Mouse (Mus musculus) MEL (cell line): ENCODE data around the gene Erbb4. TPM values are rescaled to one million over a fixed set of nuclear protein-coding genes. Genes with fewer than 3 reads are reported as not detected.

Source experiments
- DNase-seq: peaks from one replicate; pipeline ENCODE4 v3.0.0; 2011; ENCODE audit warnings: low read depth, low spot score
- H3K27ac ChIP-seq: 2 replicates; pipeline ENCODE4 v1.5.1; 2012; ENCODE audit warnings: low read depth, mild to moderate bottlenecking, control low read depth, low read length, moderate library complexity; ENCODE audit not compliant: control insufficient read depth
- H3K27me3 ChIP-seq, 2 experiments: fragments of 150-350 bp in 1 of 2; sonication (generic) in 1 of 2; 2 replicates each; pipeline ENCODE4 v1.6.1; 2012; ENCODE audit warnings: low read length in 2 of 2, mild to moderate bottlenecking in 2 of 2, improper control_type of control experiment in 1 of 2, moderate library complexity in 1 of 2; ENCODE audit not compliant: insufficient read depth in 2 of 2, control insufficient read depth in 1 of 2
- H3K36me3 ChIP-seq, 2 experiments: 2 replicates each; pipeline ENCODE4 v1.6.1; 2012 to 2014; ENCODE audit warnings: low read length in 2 of 2, improper control_type of control experiment in 1 of 2, inconsistent platforms in 1 of 2, mild to moderate bottlenecking in 1 of 2; ENCODE audit not compliant: insufficient read depth in 2 of 2, control insufficient read depth in 1 of 2
- H3K4me1 ChIP-seq, 2 experiments: fragments of 150-350 bp in 1 of 2; sonication (generic) in 1 of 2; 2 replicates each; pipeline ENCODE4 v1.6.1; 2012; ENCODE audit warnings: low read length in 2 of 2, improper control_type of control experiment in 1 of 2, mild to moderate bottlenecking in 1 of 2; ENCODE audit not compliant: insufficient read depth in 2 of 2, control insufficient read depth in 1 of 2
- H3K4me3 ChIP-seq, 2 experiments: fragments of 150-350 bp in 1 of 2; sonication (generic) in 1 of 2; 2 replicates each; pipeline ENCODE4 v1.5.1; 2012; ENCODE audit warnings: low read depth in 2 of 2, low read length in 2 of 2, mild to moderate bottlenecking in 2 of 2, moderate library complexity in 2 of 2, control low read depth in 1 of 2, improper control_type of control experiment in 1 of 2; ENCODE audit not compliant: control insufficient read depth in 1 of 2, insufficient read depth in 1 of 2
- H3K79me2 ChIP-seq: 2 replicates; pipeline ENCODE4 v1.6.1; 2012; ENCODE audit warnings: mild to moderate bottlenecking, low read length, moderate library complexity; ENCODE audit not compliant: control insufficient read depth, poor library complexity, insufficient read depth
- H3K9ac ChIP-seq: 2 replicates; pipeline ENCODE4 v1.6.1; 2012; ENCODE audit warnings: low read depth, mild to moderate bottlenecking, control low read depth, low read length, moderate library complexity; ENCODE audit not compliant: control insufficient read depth, poor library complexity, severe bottlenecking
- H3K9me3 ChIP-seq: fragments of 150-350 bp; sonication (generic); replicated peaks from 2 replicates; pipeline ENCODE4 v1.6.1; 2012; ENCODE audit warnings: mild to moderate bottlenecking, low read length, improper control_type of control experiment, moderate library complexity; ENCODE audit not compliant: insufficient read depth
- BHLHE40 ChIP-seq: IDR thresholded peaks from 2 replicates; pipeline ENCODE4 v1.6.1; 2012; ENCODE audit warnings: low read depth, mild to moderate bottlenecking, inconsistent platforms, low read length, improper control_type of control experiment, borderline replicate concordance
- CHD1 ChIP-seq: IDR thresholded peaks from 2 replicates; pipeline ENCODE4 v1.6.1; 2012; ENCODE audit warnings: low read depth, mild to moderate bottlenecking, inconsistent platforms, low read length, improper control_type of control experiment
- CHD2 ChIP-seq: IDR thresholded peaks from 2 replicates; pipeline ENCODE4 v1.6.1; 2011; ENCODE audit warnings: low read length, improper control_type of control experiment
- E2F4 ChIP-seq: IDR thresholded peaks from 2 replicates; pipeline ENCODE4 v1.6.1; 2011; ENCODE audit warnings: low read depth, low read length, improper control_type of control experiment, borderline replicate concordance
- ELF1 ChIP-seq: IDR thresholded peaks from 2 replicates; pipeline ENCODE4 v1.6.1; 2014; ENCODE audit warnings: low read depth, mild to moderate bottlenecking, inconsistent platforms, low read length, improper control_type of control experiment, moderate library complexity
- EP300 ChIP-seq, 2 experiments: IDR thresholded peaks; 2 replicates each; pipeline ENCODE4 v1.6.1; 2011; ENCODE audit warnings: improper control_type of control experiment in 2 of 2, low read length in 2 of 2, low read depth in 1 of 2, mild to moderate bottlenecking in 1 of 2
- ETS1 ChIP-seq: IDR thresholded peaks from 2 replicates; pipeline ENCODE4 v1.6.1; 2012; ENCODE audit warnings: low read depth, mild to moderate bottlenecking, inconsistent platforms, low read length, improper control_type of control experiment, moderate library complexity
- MAFK ChIP-seq: IDR thresholded peaks from 2 replicates; pipeline ENCODE4 v1.6.1; 2011; ENCODE audit warnings: low read depth, mild to moderate bottlenecking, low read length, improper control_type of control experiment, borderline replicate concordance
- MEF2A ChIP-seq: IDR thresholded peaks from 2 replicates; pipeline ENCODE4 v1.6.1; 2014; ENCODE audit warnings: low read depth, mild to moderate bottlenecking, inconsistent platforms, low read length, improper control_type of control experiment; ENCODE audit not compliant: poor library complexity, insufficient replicate concordance, severe bottlenecking; ENCODE audit errors: extremely low read depth
- MYB ChIP-seq: IDR thresholded peaks from 2 replicates; pipeline ENCODE4 v1.6.1; 2011; ENCODE audit warnings: mild to moderate bottlenecking, low read depth, low read length, improper control_type of control experiment
- NELFE ChIP-seq: IDR thresholded peaks from 2 replicates; pipeline ENCODE4 v1.6.1; 2011; ENCODE audit warnings: low read depth, low read length, improper control_type of control experiment
- RAD21 ChIP-seq: IDR thresholded peaks from 2 replicates; pipeline ENCODE4 v1.6.1; 2011; ENCODE audit warnings: mild to moderate bottlenecking, low read depth, low read length, improper control_type of control experiment
- RCOR1 ChIP-seq: IDR thresholded peaks from 2 replicates; pipeline ENCODE4 v1.6.1; 2012; ENCODE audit warnings: low read depth, mild to moderate bottlenecking, inconsistent platforms, low read length, improper control_type of control experiment
- SIN3A ChIP-seq: IDR thresholded peaks from 2 replicates; pipeline ENCODE4 v1.6.1; 2012; ENCODE audit warnings: low read length, improper control_type of control experiment, inconsistent platforms
- USF2 ChIP-seq, 2 experiments: IDR thresholded peaks; 2 replicates each; pipeline ENCODE4 v1.6.1; 2011 to 2012; ENCODE audit warnings: improper control_type of control experiment in 2 of 2, low read length in 2 of 2, borderline replicate concordance in 1 of 2, inconsistent platforms in 1 of 2, low read depth in 1 of 2, mild to moderate bottlenecking in 1 of 2; ENCODE audit not compliant: insufficient read depth in 1 of 2
- ZC3H11A ChIP-seq: IDR thresholded peaks from 2 replicates; pipeline ENCODE4 v1.6.1; 2012; ENCODE audit warnings: low read depth, mild to moderate bottlenecking, inconsistent platforms, low read length, improper control_type of control experiment
- ZNF384 ChIP-seq: IDR thresholded peaks from 2 replicates; pipeline ENCODE4 v1.6.1; 2012; ENCODE audit warnings: low read depth, mild to moderate bottlenecking, inconsistent platforms, low read length, improper control_type of control experiment
- polyA plus RNA-seq, 2 experiments: library from polyadenylated mRNA; stranded (reverse) in 1 of 2; unstranded in 1 of 2; fragments of >175 nt in 1 of 2; fragments of >200 nt in 1 of 2; gene quantifications; 2 replicates each; pipeline versions ENCODE4 v1.2.1 to v1.2.4; 2012; ENCODE audit warnings: low replicate concordance in 2 of 2, low read depth in 1 of 2; ENCODE audit not compliant: insufficient read length in 2 of 2, insufficient read depth in 1 of 2, missing spikeins in 1 of 2
- total RNA-seq: library from RNA; depleted of rRNA; stranded (reverse); fragments of 300-350 nt; gene quantifications from 2 replicates; pipeline ENCODE4 v1.2.3, GENCODE M21; 2012

Erbb4 gene
- total and polyA plus RNA-seq, 3 experiments = not detected

GRCm38 (mm10) chr1:68049856-68050255, 1058.0 kb downstream of the Erbb4 start:
- DNase-seq = no peak
- Histone ChIP-seq H3K36me3 (no peaks in the 10 kb centered on the region), H3K4me3 (no peak overlapping the region), H3K4me1 (no peaks in the 10 kb centered on the region), H3K27ac (no peak overlapping the region), H3K79me2 (no peaks in the 10 kb centered on the region), H3K9me3 (no peaks in the 10 kb centered on the region), H3K27me3 (no peaks in the 10 kb centered on the region), H3K9ac (no peak overlapping the region)
- TF ChIP-seq BHLHE40 = no peak
- no peak for TF ChIP-seq EP300 (IDR thresholded peaks at IDR 0.05; ENCODE audit: low read depth in 1 of 2, low read length in 2 of 2)
- no peak for TF ChIP-seq MYB
- TF ChIP-seq USF2 (IDR thresholded peaks at IDR 0.05; ENCODE audit: borderline replicate concordance in 1 of 2, insufficient read depth in 1 of 2, low read depth in 1 of 2, low read length in 2 of 2) = no peak
- TF ChIP-seq CHD2 = no peak
- TF ChIP-seq E2F4 = no peak
- TF ChIP-seq SIN3A = no peak
- no peak for TF ChIP-seq RCOR1
- no peak for TF ChIP-seq NELFE
- no peak for TF ChIP-seq ZC3H11A
- TF ChIP-seq ETS1 = no peak

GRCm38 (mm10) chr1:68047139-68047538, 1060.7 kb downstream of the Erbb4 start:
- Histone ChIP-seq H3K79me2 (no peaks in the 10 kb centered on the region), H3K27me3 (no peaks in the 10 kb centered on the region), H3K36me3 (no peaks in the 10 kb centered on the region), H3K4me1 (no peaks in the 10 kb centered on the region), H3K27ac (no peak overlapping the region), H3K9me3 (no peaks in the 10 kb centered on the region), H3K9ac (no peak overlapping the region), H3K4me3 (no peak overlapping the region)
- DNase-seq = no peak
- no peak for TF ChIP-seq RAD21
- no peak for TF ChIP-seq MAFK
- no peak for TF ChIP-seq ELF1
- TF ChIP-seq MEF2A = no peak
- no peak for TF ChIP-seq CHD1
- TF ChIP-seq ZNF384 = no peak
